Mouse (Mus musculus): ENCODE measurements at regions not wholly inside any gene's neighbourhood (a gene's known extent, or its start where the extent isn't known, plus 50 kb on each side); places are given as distances from the start of the nearest gene placed in this dataset.

DNA sequence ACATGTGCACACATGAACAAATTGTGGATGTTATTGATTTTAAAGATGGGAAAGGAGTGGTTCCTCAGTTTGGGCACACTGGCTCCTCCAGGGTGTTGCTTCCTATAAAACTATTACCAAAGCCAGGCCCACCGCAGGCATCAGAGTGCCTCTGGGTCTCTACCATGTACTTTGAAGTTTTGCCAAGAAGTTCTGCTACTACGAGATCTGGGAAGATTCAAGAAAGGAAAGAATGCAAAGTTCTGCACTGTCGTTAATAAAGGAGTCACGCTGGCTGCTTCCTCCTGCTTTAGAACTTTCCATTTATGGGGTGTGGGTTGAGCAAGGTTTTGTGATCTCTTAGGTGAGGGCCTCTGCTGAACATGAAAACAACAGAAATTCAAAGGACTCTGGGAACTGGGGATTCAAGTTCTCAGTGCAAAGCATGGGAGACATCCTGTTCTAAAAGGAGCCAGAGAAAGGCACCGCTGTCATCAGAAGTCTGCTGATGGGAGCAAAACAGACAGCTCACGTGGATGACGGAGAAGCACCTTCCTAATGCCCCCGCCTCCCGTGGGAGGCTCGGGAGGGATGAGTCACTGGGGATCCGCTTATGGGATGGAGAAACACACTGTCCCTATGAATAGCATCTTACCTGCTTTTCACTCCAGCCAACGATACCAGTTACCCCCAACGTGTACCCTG, 394.6 kb upstream of the Kazn start:
- no peak for TF ChIP-seq CTCF (IDR thresholded peaks at IDR 0.05; ENCODE audit: low read depth)
- Histone ChIP-seq H3K9me3 (ENCODE audit: control insufficient read depth) (no peaks in the 10 kb centered on the region), H3K36me3 (ENCODE audit: control insufficient read depth, insufficient read depth) (no peaks in the 10 kb centered on the region), H3K9ac (ENCODE audit: low read depth, low read length) (no peak overlapping the region), H3K4me1 (replicated peaks; ENCODE audit: control insufficient read depth, insufficient read depth, low read length) (no peaks in the 10 kb centered on the region), H3K27me3 (replicated peaks; ENCODE audit: control insufficient read depth, insufficient read depth, low read length) (no peaks in the 10 kb centered on the region), H3K4me2 (replicated peaks; ENCODE audit: low read depth) (no peak overlapping the region), H3K27ac (ENCODE audit: low read depth, low read length) (no peak overlapping the region), H3K4me3 (ENCODE audit: low read depth, low read length) (no peak overlapping the region)
- WGBS = 70% methylated on average over 13 of the region's 13 CpGs
- no peak for ATAC-seq

DNA sequence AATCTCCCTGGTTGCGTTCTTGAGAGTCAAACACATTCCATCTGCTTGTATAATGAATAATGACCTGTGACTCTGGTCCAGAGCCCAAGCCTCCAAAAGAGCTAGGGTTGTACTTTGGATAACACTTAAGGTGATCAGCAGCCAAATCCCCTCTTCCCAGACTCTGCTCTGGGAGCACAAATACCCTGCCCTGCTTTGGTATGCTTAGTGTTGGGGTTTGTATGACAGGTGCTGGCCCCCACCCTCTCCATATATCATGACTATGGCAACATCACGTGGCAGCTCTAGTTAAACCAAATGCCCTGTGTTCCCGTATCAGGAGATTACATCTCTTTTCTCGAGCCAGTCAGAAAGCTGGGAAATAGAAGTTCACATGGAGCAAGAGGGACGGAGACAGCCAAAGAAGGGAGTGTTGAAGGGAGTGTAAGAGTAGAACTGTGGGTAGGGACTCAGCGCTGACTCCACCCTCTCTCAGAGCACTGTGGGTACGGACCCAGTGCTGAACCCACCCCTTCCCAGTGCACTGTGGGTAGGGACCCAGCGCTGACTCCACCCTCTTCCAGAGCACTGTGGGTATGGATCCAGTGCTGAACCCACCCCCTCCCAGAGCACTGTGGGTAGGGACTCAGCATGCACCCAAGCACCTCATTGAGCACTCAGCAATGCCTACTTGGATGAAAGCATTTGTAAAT, 387.4 kb upstream of the Kazn start:
- Histone ChIP-seq H3K27ac (ENCODE audit: low read depth, low read length) (no peak overlapping the region), H3K4me2 (replicated peaks; ENCODE audit: low read depth) (no peak overlapping the region), H3K9me3 (ENCODE audit: control insufficient read depth) (no peaks in the 10 kb centered on the region), H3K4me3 (ENCODE audit: low read depth, low read length) (no peak overlapping the region), H3K27me3 (replicated peaks; ENCODE audit: control insufficient read depth, insufficient read depth, low read length) (no peaks in the 10 kb centered on the region), H3K36me3 (ENCODE audit: control insufficient read depth, insufficient read depth) (no peaks in the 10 kb centered on the region), H3K9ac (ENCODE audit: low read depth, low read length) (no peak overlapping the region), H3K4me1 (replicated peaks; ENCODE audit: control insufficient read depth, insufficient read depth, low read length) (no peaks in the 10 kb centered on the region)
- 66% methylated on average over 8 of the region's 8 CpGs for WGBS
- TF ChIP-seq CTCF (IDR thresholded peaks at IDR 0.05; ENCODE audit: low read depth) = no peak
- ATAC-seq = no peak

DNA sequence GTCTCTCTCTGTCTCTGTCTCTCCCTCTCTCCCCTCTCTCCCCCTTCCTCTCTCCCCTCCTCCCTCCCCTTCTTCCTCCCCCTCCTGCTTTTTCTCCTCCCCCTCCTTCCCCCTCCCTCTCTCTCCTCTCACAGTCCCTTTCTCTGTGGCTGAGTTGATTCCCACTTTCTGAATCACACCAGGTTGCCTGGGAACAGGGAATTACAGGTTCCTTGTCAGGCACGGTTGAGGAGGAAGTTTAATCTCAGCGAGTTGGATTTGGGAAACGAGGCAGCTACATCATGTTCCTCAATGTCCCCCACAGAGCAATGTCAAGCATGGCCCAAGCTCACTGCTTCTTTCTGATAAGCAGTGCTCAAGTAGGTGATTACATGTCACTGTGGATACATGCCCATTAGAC, 386.3 kb upstream of the Kazn start:
- Histone ChIP-seq H3K27ac (ENCODE audit: low read depth, low read length) (no peak overlapping the region), H3K27me3 (replicated peaks; ENCODE audit: control insufficient read depth, insufficient read depth, low read length) (no peaks in the 10 kb centered on the region), H3K9me3 (ENCODE audit: control insufficient read depth) (no peaks in the 10 kb centered on the region), H3K36me3 (ENCODE audit: control insufficient read depth, insufficient read depth) (no peaks in the 10 kb centered on the region), H3K4me1 (replicated peaks; ENCODE audit: control insufficient read depth, insufficient read depth, low read length) (no peaks in the 10 kb centered on the region), H3K9ac (ENCODE audit: low read depth, low read length) (no peak overlapping the region), H3K4me3 (ENCODE audit: low read depth, low read length) (no peak overlapping the region), H3K4me2 (replicated peaks; ENCODE audit: low read depth) (no peak overlapping the region)
- WGBS = 49% methylated on average over 3 of the region's 3 CpGs
- TF ChIP-seq CTCF (IDR thresholded peaks at IDR 0.05; ENCODE audit: low read depth) = no peak
- ATAC-seq = no peak

DNA sequence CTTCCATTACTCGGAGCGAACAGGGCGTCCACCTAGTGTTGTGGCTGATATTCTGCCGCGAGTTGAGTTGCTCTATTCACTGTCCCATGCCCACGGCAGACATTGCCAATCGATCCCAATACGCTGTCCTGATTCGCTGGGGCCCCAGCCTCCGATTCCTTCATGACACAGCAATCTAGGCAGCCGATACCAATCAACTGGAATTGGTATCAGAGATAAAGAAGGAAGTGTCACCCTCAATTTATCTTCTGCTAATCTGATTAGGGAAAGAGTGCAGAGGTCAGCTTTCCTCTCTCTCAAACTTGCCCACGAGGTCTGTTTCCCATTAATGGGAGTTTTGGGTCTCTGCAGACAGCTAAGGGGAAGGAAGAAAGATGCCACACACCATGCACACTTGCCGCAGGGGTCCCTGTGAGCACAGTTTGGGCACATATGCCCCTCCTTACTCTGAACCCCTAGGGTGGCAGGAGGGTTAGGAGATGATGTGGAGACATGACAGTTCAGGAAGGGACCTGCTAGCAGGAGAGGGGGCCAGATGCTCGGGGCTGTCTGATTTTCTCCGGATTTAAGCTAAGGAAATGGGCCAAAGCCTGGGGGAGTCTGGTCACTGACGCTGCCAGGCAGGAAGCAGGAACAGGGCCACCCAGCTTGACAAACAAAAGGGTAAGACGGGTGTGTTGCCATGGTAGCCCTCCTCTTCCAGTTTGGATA, 383.1 kb upstream of the Kazn start:
- ATAC-seq = no peak
- H3K4me3 ChIP-seq (ENCODE audit: low read depth, low read length) = no peak overlapping the region
- no peak overlapping the region for H3K27ac ChIP-seq (ENCODE audit: low read depth, low read length)
- H3K36me3 ChIP-seq (ENCODE audit: control insufficient read depth, insufficient read depth) = no peaks in the 10 kb centered on the region
- no peak overlapping the region for H3K4me2 ChIP-seq (replicated peaks; ENCODE audit: low read depth)
- H3K9ac ChIP-seq (ENCODE audit: low read depth, low read length) = no peak overlapping the region
- H3K4me1 ChIP-seq (replicated peaks; ENCODE audit: control insufficient read depth, insufficient read depth, low read length) = no peaks in the 10 kb centered on the region
- no peaks in the 10 kb centered on the region for H3K27me3 ChIP-seq (replicated peaks; ENCODE audit: control insufficient read depth, insufficient read depth, low read length)
- no peaks in the 10 kb centered on the region for H3K9me3 ChIP-seq (ENCODE audit: control insufficient read depth)
- TF ChIP-seq CTCF (IDR thresholded peaks at IDR 0.05; ENCODE audit: low read depth) = no peak
- WGBS = 57% methylated on average over 17 of the region's 17 CpGs

DNA sequence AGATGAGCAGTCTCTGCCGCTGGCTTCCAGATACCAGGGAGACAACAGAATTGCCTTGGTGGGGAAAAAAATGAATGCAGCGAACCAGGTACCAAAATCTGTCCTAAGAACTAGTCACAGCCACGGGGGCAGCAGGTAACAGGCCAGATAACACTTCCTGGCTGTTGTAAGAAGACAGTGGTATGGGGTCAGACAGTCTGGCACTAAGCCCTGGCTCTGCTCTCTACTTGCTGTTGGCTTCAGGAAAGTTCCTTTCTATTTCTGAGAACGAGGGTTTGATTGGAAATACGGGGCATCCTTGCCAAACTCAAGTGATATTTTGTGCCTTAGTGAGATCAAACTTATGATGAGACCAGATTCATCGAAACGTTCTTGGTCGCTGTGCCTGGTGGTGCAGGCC, 380.2 kb upstream of the Kazn start:
- no peak for ATAC-seq
- no peak overlapping the region for H3K4me2 ChIP-seq (replicated peaks; ENCODE audit: low read depth)
- H3K27ac ChIP-seq (ENCODE audit: low read depth, low read length) = no peak overlapping the region
- H3K9ac ChIP-seq (ENCODE audit: low read depth, low read length) = no peak overlapping the region
- H3K4me3 ChIP-seq (ENCODE audit: low read depth, low read length) = no peak overlapping the region
- TF ChIP-seq CTCF (IDR thresholded peaks at IDR 0.05; ENCODE audit: low read depth) = no peak
- H3K4me1 ChIP-seq (replicated peaks; ENCODE audit: control insufficient read depth, insufficient read depth, low read length) = no peaks in the 10 kb centered on the region
- H3K9me3 ChIP-seq (ENCODE audit: control insufficient read depth) = no peaks in the 10 kb centered on the region
- WGBS = 64% methylated on average over 8 of the region's 8 CpGs
- no peaks in the 10 kb centered on the region for H3K27me3 ChIP-seq (replicated peaks; ENCODE audit: control insufficient read depth, insufficient read depth, low read length)
- H3K36me3 ChIP-seq (ENCODE audit: control insufficient read depth, insufficient read depth) = no peaks in the 10 kb centered on the region

DNA sequence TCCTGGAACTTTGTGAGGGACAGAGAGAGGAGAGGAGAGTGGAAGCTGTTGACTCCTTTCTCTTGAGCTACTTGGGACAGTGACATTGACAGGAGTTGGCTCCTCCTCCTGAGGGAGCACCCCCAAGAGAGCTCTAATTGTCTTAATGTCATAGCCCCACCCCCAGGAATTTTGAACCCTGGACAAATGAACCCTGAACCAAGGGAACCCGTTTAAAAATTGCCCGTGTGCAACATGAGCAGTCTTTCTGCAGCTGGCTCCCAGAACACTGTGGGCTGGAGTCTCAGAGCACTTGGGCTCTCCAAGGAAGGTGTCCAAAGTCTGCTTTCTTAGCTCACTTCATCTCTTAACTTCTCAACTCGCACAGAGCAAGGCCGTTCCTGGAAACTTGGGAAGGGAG, 379.6 kb upstream of the Kazn start:
- Histone ChIP-seq H3K4me2 (replicated peaks; ENCODE audit: low read depth) (no peak overlapping the region), H3K36me3 (ENCODE audit: control insufficient read depth, insufficient read depth) (no peaks in the 10 kb centered on the region), H3K4me3 (ENCODE audit: low read depth, low read length) (no peak overlapping the region), H3K9ac (ENCODE audit: low read depth, low read length) (no peak overlapping the region), H3K27me3 (replicated peaks; ENCODE audit: control insufficient read depth, insufficient read depth, low read length) (no peaks in the 10 kb centered on the region), H3K27ac (ENCODE audit: low read depth, low read length) (no peak overlapping the region), H3K9me3 (ENCODE audit: control insufficient read depth) (no peaks in the 10 kb centered on the region), H3K4me1 (replicated peaks; ENCODE audit: control insufficient read depth, insufficient read depth, low read length) (no peaks in the 10 kb centered on the region)
- 12% methylated on average over 4 of the region's 4 CpGs for WGBS
- no peak for ATAC-seq
- TF ChIP-seq CTCF (IDR thresholded peaks at IDR 0.05; ENCODE audit: low read depth) = no peak
